Mouse (Mus musculus) C2C12 (cell line): ENCODE measurements around the gene Gchfr.

Source experiments
- CEBPB ChIP-seq: IDR thresholded peaks from one replicate; pipeline ENCODE4 v1.6.1; 2011; ENCODE audit warnings: low read depth, mild to moderate bottlenecking, control low read depth, moderate library complexity
- CTCF ChIP-seq: IDR thresholded peaks from one replicate; pipeline ENCODE4 v1.5.1; 2011; ENCODE audit not compliant: control insufficient read depth, insufficient read depth, insufficient read length
- USF1 ChIP-seq: IDR thresholded peaks from one replicate; pipeline ENCODE4 v1.6.1; 2011; ENCODE audit warnings: low read depth, mild to moderate bottlenecking, control low read depth, moderate library complexity

DNA sequence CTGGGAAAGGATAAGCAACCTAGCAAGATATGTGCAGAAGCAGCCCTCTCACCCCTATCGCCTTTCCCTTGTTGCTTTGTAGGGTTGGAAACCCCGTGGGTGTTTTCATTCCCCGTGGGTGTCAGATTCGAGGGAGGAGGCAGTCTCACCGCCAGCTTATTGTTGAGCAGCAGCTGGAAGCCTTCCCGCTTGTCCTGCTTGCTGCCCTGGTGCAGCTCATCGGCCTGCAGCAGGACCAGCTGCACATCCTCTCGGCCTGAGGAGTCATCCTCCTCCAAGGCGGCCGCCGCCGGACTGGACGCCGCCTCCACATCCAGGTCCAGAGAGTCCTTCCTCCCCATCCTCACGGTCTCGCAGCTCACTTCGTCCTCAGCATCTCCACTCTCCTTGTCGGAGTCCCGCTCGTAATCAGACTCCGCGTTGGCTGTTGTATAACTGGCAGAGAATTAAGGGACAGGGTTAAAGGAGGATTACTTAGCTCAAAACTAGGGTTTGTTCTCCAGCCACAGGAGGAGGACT, 20.4 kb upstream of the Gchfr start:
- TF ChIP-seq USF1 (no peak), CTCF (no peak), CEBPB (no peak)
